Mouse (Mus musculus): ENCODE data around the gene Vcan.
"Not testable (repeated sequence)": the region's sequence is repeated elsewhere in the genome, so short reads cannot be mapped to it uniquely, and the experiment has no call there.

- not testable (repeated sequence) for TF ChIP-seq POLR2A (IDR thresholded peaks at IDR 0.05; ENCODE audit: insufficient read length, low read depth); TCF12 (IDR thresholded peaks at IDR 0.05; ENCODE audit: insufficient read depth, poor library complexity, severe bottlenecking); TCF3 (IDR thresholded peaks at IDR 0.05; ENCODE audit: insufficient read length, low read depth); POLR2AphosphoS2 (IDR thresholded peaks at IDR 0.05; ENCODE audit: insufficient read length, low read depth)
Measured at GRCm38 (mm10) chr13:89750562-89750961, 8.3 kb upstream of the Vcan start.

All from myocyte (in vitro differentiated cells).